Mouse (Mus musculus) bone marrow, adult 2 months (tissue): ENCODE measurements around the gene Mtnr1a.

Experiments
- CTCF ChIP-seq: fragments of 200-500 bp; IDR thresholded peaks from 2 replicates; pipeline ENCODE4 v1.5.1; 2011; ENCODE audit warnings: low read length, control low read depth; ENCODE audit not compliant: control insufficient read depth, insufficient read depth
- POLR2A ChIP-seq: fragments of 200-500 bp; IDR thresholded peaks from 2 replicates; pipeline ENCODE4 v1.6.1; 2011; ENCODE audit warnings: low read depth, mild to moderate bottlenecking, control low read depth, low read length, borderline replicate concordance; ENCODE audit not compliant: control insufficient read depth

DNA sequence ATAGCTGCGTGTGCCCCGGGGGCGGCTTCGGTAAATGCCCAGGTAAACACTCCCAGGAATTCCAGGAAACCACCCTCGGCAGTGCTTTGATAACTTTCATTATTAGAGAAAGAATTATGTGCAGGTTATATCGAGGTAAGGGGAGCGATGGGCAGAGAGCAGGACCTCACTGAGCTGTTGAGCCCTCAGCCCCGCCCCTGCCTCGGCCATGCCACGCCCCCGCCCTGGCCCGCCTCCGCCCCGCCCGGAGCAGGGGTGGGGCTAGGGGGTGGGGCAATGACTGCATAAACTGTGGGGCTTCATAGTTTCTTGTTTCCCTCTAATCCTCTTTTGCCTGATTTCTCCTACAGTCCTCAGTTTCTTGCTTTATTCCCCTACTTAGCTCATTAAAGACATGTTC lies 30.6 kb upstream of the Mtnr1a start:
- TF ChIP-seq POLR2A, result no peak
- TF ChIP-seq CTCF, result no peak
